Mouse (Mus musculus) cerebellum, adult 2 months (tissue): ENCODE results near the gene Med7.

Experiments
- CTCF ChIP-seq: fragments of 200-500 bp; IDR thresholded peaks from 2 replicates; pipeline ENCODE4 v1.5.1; 2011; ENCODE audit warnings: low read depth, mild to moderate bottlenecking, control low read depth, low read length, moderate library complexity, borderline replicate concordance; ENCODE audit not compliant: insufficient read depth
- POLR2A ChIP-seq: fragments of 200-500 bp; IDR thresholded peaks from 2 replicates; pipeline ENCODE4 v1.6.1; 2011; ENCODE audit warnings: low read length, control low read depth, borderline replicate concordance; ENCODE audit not compliant: insufficient read depth

- TF ChIP-seq CTCF, result peak; percentile 88
- no peak for TF ChIP-seq POLR2A
Observed at GRCm38 (mm10) chr11:46431129-46431528, 5.6 kb upstream of the Med7 start.
